Mouse (Mus musculus) adrenal gland, adult 10 weeks (tissue): ENCODE measurements around the gene Enpp6. TPM values are rescaled to one million over a fixed set of nuclear protein-coding genes. Genes with fewer than 3 reads are reported as not detected.

Experiments
- polyA plus RNA-seq: library from polyadenylated mRNA; stranded (reverse); fragments of 350-450 nt; fragmentation: Illumina TruSeq; extraction: RNeasy Lipid Tissue Mini Kit (QIAGEN cat#74804); gene quantifications from one replicate; pipeline ENCODE4 v1.2.3, GENCODE M21; 2014; ENCODE audit warnings: low read depth, low replicate concordance

Enpp6 gene
- 6.5 TPM for polyA plus RNA-seq

GRCm38 (mm10) chr8:46986386-46987140 is at the start of gene Enpp6:
TSS of gene Enpp6 (plus strand) at chr8:46986887.

Other genes starting within 250 kb of the Enpp6 start
- gene Irf2, start 247.2 kb upstream of the Enpp6 start, polyA plus RNA-seq: 155 TPM